Mouse (Mus musculus) granulocyte monocyte progenitor cell, adult 5-6 weeks (primary cell): ENCODE measurements at regions not wholly inside any gene's neighbourhood (a gene's known extent, or its start where the extent isn't known, plus 50 kb on each side); places are given as distances from the start of the nearest gene placed in this dataset.

Experiments
- ATAC-seq: replicated peaks from 2 replicates; pipeline ENCODE4 v1.8.0; 2016; ENCODE audit warnings: mild to moderate bottlenecking, moderate TSS enrichment, inconsistent platforms; ENCODE audit not compliant: poor library complexity, severe bottlenecking

DNA sequence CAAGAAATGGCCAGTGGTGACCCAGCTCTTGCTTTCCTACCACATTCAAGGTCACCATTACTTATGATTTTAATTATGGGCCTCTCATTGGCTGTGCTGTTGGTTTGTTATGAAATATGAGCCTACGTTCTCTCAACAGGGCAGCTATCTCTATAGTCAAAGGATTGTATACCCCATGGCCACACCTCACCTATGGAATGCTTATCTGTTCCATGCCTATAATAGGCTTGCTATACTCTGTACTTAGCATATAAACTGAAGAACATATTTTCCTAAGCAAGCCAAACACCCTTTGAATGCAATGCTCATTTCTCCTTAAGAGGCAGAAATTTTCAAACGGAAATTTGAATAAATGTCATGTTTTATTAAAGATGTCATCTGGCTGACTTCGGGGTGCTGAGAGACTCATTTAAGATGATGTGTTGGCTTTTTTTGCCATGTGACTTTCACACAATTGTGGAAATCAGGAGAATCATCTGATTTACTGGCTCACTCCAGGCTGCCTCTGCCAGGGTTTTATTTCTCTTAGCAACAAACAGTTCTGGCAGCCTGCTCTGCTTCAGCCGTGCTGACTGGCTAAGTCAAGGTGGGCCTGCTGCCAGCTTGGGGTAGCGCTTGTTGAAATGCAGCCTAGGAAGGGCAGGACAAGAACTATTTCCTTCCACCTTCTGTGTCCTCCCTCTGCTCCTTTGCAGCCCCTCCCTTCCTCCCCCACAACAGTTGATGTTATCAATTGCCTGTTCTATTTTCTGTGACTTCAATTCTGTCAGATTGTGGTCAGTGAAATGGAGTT lies 102.0 kb upstream of the Nampt start:
- ATAC-seq = no peak

DNA sequence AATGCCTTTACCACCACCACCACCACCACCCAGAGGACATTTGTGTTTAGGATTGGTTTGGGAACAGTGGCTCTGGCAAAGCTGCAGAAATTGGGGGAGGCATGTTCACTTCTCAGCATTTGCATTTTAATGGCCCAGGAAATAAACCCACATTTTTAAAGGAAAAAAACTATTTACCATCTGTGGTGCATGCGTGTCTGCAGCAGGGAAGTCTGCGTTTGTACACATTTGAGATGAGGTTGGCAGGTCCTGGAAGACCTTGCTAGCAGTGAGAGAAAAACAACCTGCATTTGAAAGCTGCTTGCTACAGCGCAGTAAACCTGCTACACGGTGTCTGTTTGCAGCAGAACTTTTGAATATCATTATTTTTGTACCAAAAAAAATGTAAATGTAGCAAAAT lies 100.1 kb upstream of the Nampt start:
- no peak for ATAC-seq

DNA sequence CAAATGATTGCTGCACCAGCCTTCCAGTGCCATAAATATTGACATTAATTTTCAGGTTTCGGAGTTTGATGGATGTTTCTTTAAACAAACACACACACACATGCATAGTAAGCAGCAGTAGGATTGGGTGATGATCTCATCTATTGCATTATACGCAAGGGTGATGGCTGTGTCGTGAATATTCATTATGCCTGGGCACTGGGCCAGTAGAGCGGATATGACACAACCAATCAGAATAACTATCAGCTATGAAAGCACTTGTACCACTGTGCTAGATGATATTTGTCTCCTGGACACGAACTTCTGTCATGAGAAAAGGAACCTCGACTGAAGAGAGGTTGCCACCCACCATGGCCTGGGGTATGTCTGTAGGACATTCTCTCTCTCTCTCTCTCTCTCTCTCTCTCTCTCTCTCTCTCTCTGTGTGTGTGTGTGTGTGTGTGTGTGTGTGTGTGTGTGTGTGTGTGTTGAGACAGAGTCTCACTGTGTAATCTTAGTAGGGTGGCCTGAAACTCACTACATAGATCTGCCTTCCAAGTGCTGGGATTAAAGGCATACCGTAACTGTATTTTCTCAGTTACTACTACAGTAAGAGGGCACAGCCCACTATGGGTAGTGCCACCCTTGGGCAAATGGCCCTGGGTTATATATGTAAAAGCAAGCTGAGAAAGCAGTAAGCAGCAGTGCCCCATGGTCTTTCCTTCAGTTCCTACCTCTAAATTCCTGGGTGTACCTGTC lies 94.7 kb upstream of the Nampt start:
- no peak for ATAC-seq

DNA sequence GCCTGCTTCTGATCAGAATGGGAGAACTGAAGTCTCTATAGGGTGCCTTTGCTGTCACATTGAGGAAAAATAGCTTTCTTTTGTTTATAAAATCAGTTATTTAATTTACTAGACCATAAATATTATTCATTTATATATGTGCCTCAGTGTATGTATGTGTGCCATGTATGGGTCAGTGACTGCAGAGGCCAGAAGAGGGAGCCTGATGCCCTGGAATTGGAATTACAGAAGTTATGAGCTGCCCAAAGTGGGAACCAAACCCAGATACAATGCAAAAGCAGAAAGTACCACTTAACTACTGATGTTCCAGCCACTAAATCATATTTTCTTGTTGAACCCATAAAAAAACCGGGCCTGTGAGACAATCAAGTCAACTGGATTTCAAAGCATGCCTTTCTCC lies 91.8 kb upstream of the Nampt start:
- ATAC-seq = no peak

DNA sequence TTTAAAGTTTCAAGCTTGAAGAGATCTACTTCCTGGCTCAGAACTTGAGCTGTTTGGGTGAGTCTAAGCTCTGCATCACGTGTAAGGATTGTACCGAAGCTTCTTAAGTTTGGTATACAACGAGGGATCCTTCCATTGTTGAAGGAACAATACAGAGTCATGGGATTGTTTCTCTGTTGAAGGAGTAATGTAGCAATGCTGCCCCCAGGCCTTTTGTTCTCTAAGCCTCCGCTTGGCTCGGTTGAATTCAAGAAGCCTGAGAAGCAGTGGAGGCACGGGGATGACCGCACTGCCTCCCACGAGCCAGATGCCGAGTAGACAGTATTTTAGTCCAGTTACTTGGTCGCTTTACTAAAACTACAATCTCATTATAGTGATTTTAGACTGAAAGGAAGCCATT lies 90.9 kb upstream of the Nampt start:
- no peak for ATAC-seq

DNA sequence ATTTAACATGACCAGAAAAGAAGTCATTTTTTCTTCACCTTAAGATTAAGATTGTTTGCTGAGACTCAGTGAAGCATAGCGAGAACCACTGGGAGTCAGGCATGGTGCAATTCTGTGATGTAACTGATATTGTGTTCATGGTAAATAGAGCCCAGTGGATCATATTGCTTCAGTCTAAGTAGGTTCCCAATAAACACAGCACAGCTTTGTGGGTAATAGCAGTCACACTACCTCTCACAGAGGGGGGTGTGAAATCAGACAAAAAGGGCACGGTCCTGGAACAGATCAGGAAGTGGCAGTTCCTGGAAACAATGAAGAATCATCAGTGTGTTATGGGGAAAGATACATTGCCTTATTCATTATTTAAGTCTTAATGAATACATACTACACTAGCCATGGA lies 84.1 kb upstream of the Nampt start:
- peak; percentile 22 for ATAC-seq

DNA sequence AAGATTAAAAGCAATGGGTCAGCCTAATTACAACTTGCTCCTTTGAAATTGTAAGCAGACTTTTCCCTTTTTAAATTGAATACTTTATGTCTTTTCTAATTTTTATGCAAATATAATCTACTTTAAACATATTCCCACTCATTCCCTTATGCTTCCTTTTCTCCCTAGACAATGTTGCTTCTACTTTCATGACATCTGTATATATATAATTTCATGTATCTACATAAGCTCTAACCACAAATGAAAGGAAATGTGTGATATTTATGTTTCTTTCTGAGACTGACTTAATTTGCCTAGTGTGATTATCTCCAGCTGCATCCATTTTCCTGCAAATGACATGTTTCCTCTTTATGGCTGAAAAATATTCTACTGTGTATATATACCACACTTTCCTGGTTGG lies 77.9 kb upstream of the Nampt start:
- no peak for ATAC-seq

DNA sequence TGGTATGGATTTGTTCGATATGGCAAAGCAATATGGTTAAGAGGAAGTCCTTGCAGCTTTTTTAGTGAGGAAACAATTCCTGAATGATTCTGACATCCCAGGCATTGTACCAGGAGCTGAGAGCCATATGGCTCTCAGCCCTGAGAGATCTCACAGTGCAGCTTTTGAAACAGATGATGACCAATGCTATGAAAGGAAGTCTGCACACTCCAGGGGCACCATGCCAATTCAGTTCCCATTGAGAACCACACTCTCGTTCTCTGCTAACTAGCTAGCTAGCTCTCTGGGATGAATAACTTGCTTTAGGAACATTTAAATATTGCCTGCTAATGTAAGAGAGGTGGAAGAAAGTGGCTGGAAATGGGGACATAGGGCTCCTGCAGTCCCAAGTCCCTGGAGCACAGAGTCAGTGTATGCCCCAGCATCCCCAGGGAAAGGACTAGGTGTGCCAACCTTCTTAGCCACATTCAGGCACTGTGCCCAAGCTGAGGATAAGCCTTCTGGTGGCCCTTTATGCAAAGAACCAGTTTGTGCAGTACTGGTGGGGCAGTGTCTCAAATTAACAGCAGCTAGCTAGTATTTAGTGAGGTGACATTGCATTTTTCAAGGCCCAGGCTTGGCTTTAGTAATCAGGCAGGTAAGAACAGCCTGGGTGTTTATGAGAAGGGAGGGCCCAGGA lies 61.8 kb upstream of the Nampt start:
- ATAC-seq = no peak

DNA sequence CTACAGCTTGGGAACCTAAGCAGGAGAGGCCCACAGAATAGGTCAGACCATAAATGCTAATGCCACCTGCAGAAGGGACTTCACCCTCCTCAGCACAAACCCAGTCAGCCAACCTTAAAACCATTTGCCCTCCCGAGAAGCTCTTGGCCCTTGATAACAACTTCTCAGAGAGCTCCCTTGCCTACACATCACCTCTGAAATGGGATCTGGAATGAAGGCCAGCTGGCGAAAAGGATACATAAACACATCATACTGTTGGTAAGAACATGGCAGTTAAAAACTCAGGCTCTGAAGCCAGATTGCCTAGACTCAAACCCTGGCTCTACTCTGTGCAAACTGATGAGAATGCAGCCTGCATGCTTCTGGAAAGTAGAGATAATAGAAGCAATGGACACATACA lies 61.2 kb upstream of the Nampt start:
- no peak for ATAC-seq

DNA sequence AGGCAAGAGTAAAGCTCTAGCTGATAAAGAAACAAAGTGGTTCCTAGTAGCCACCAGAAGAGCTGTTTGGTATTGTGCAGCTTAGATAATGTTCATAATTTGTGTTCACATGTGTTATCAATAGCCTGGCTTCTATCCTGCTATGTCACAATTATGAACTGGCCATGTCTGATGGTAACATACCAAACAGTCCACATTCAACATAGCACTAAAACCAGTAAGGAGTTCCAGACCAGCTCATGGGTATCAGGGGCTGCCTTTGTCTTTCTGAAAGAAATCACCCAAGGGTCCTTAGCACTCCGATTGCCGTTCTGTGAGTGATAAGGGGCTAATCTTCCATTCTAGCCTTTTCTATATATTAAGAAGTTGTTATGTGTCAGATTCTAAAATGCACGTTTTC lies 58.7 kb upstream of the Nampt start:
- ATAC-seq = no peak

DNA sequence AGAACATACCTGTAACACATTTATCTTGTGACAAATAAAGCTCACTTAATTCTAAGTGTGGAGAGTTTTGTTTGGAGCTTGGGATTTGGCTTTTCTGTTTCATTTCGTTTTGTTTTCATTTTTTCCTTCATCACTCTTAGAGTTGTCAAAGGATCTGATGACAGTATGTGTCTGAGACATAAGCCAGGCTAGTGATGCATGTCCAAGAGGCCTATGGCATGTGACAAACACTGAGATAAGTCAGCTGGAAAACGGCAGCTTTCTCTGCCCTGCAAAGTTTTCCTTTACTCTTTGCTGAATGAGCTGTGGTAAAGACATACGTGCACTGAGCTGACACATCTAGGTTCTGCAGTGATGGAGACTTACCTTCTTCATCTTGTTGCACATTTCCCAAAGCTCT lies 58.3 kb upstream of the Nampt start:
- ATAC-seq = no peak

DNA sequence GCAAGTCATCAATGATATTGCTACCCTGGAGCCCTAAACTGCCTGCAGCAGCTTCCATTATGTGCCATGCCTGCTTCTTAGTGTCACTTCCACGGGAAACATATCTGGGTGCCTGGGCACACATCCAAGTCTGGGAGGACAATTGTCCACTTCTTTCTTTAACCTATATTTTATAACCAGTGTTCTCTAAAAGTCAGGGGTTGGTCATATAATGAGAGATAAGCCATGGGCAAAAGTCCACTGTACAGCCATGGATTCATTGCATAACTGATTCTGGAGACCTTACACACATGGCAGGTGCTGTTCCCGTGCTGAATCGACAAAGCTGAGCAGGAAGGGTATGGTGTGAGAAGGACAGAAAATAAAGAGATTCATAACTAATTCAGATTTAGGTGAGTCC lies 55.1 kb upstream of the Nampt start:
- no peak for ATAC-seq

DNA sequence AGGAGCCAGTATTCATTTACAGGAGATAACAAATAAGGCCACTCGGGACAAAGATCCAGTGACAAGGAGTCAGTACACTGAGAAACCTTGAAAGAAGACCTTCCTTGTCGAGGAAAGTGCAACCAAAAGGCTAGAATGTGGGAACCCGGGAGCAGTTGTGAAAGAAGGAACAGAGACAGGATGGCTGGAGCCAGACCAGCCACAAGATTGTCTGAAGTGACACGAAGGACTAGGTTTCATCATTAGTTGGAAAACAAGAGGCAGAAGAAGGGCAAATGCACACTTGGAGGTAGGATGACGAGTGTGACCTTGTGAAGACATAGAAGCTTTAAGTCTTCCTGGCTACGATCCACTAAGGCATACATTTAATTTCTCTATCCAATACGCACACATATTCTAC lies 54.6 kb upstream of the Nampt start:
- ATAC-seq = no peak

DNA sequence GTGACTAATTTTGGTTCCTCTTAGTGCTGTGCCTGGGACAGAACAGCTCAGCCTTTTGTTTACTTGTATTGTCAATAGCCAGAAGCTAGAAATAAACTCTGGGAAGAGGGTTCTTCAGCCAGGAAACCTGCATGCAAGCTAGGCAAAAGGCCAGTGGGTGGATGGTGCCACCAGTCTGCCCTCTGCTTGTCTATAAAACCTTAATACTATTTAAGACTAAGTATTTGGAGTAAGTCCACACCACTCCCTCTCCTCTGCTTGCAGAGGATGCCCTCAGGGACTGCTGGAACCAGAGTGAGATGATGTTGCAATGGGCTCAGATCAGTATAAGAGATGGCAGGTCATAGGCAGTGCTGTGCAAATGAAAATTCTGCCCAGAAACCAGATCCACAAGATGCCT lies 53.5 kb upstream of the Nampt start:
- no peak for ATAC-seq

DNA sequence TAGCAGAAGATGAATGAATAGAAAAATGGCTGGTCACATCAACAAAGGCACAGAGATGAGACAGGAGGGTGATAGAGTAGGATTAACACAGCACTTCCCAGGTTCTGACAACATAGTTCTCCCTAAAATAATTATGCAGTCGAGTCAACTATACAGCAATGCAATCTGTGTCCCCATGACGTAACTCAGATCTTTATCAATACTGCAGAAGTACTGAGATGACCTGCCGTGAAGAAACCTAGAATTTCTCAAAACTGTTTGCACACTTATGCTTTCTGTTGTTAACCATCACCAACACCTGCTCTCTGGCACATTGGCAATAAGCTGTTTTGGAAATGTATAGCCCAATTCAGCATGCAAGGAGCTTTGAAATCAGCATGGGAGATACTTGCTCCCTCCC lies 52.8 kb upstream of the Nampt start:
- ATAC-seq = peak; percentile 43

DNA sequence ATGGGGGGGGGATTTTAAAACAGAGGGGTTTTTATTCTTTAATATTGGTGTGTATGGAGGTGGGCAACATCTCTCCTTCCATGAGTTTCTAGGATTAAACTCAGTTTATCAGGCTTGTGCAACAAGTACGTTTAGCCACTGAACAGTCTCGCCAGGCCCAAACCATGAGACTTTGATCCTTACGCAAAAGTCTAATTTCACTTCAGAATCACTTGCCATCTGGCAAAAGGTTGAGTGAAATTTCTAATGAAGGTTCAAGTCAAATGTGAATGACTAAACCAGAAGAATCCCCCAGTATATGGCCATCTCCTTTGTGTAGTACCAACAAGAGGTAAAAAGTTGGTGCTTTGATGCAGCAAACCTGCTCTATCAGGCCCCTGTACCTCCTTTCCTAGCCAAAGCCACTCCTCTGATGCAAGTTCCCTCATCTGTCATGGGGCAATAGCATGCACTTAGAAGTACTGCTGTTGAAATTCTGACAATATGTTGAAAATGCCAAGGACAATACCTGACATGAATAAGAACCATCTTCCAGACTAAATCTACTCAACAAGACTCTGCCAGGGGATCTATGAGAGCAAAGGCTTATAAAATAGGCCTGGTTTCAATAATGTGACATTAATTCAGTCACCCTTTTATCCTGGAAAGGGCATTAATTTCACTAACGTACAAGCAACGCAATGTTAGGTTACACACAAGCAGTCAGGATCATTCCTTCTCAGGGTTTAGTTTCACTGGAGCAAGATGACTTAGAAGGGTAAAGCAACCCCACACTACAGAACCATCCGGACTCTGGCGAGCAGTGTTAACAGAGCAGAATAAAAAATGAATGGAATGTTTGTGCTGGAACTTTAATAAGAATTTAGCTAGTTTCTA lies 51.9 kb upstream of the Nampt start:
- peak; percentile 74 for ATAC-seq

DNA sequence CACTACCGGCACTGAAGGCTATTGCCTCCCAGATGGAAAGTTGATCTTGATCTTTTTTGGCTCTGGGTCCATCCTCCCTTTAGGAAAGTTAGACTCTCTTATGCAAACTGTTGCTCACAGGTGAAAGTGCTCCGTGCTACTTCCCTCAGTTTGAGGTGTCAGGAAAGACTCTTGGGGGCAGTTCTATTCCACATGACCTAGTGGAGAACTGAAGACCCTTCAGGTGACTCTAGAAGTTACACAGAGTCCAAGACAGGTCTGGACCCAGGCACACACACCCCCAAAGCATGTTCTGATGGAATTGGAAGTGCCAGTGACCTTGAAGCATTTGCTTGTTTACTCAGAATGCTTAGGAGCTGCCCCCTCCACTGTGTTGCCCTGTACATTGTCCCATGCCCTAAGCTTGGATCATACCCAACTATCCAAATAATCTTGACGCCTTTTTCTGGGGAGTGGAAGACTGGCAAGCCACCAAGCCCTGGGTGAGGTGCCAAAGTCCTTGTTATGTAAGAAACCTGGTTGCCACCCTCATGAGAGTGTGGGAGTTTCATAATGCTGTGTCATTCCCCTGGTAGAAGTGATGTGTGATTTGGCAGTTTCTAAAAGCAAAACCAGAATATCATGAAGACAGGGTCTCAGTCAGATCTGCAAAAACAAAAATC lies 51.1 kb upstream of the Nampt start:
- ATAC-seq = peak; percentile 54

DNA sequence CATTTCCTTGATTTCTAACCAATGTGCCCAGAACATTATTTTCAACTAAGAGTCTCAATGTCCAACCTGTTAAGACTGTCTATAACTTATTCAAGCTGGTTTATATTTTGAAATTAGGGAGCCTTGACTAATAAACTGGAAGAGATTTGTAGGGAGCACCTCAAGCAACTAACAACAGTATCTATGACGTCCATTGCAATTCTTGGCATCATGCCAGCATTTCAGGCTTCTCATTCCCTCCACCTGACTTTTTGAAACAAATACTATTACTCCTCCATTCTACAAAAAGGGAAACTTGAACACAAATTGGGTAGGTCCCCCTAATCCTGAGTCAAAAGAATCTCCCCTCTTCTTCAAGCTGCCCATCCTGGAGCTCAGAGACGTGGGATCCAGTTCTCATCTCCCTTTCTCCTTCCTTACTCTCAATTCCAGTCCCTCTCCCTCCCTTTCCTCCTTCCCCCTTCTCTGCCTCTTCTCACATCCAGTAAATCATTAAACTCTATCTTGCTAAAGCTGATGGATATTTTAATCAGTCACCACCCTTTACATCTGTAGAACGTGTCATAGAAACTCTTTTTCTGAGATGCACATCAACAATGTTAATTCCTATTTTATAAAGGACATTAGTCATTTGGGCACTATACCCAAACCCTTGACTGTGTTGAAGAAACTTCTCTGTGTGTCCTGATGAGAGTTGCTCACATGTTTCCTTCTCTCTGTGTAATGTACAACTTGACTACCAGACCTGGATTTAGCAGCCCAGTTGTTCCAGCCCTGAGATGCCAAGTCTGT lies 50.4 kb upstream of the Nampt start:
- ATAC-seq = no peak
